Mouse (Mus musculus) E14TG2a.4 (cell line): ENCODE measurements at regions not wholly inside any gene's neighbourhood (a gene's known extent, or its start where the extent isn't known, plus 50 kb on each side); places are given as distances from the start of the nearest gene placed in this dataset.

Source experiments
- CTCF ChIP-seq: conservative IDR thresholded peaks from 2 replicates; pipeline ENCODE4 v1.5.1; 2014; ENCODE audit warnings: low read length
- NANOG ChIP-seq: IDR thresholded peaks from 2 replicates; pipeline ENCODE4 v1.6.1; 2014; ENCODE audit warnings: borderline replicate concordance, low read length, mixed read lengths

DNA sequence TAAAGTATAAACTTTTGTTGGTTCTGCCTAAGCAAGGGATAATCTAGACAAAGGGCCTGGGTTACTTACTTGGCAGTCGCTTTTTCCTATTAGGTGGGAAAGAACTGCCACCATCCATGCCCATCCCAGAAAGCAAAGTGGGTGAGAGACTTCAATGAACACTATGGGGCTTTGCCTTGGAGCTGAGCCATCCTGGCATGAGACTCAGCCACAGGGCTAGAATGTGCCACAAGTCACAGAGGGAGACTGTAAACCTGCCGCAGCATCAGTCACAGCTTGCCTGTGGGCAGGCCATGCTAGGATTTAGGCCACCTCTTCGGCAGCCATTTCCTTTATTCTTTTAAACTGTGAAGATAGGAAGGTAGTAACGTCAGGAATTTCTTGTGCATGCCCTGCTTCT lies 72.9 kb upstream of the Zcchc13 start:
- TF ChIP-seq CTCF (no peak), NANOG (no peak)
